Mouse (Mus musculus): ENCODE measurements around the gene Gm20736.
"Not testable (repeated sequence)": the region's sequence is repeated elsewhere in the genome, so short reads cannot be mapped to it uniquely, and the experiment has no call there.

Gene Gm20736

GRCm38 (mm10) chrY:65377390-65377789 lies at the start of gene Gm20736:
TSS of gene Gm20736 (plus strand) at chrY:65377690.
- H3K36me3 ChIP-seq (ENCODE audit: control insufficient read depth, insufficient read depth, low read length, poor library complexity, severe bottlenecking); DNase-seq (ENCODE audit: low read depth, low spot score); H3K27me3 ChIP-seq (ENCODE audit: control insufficient read depth, insufficient read depth, low read length, poor library complexity, severe bottlenecking): not testable (repeated sequence)

All from splenic B cell, adult 2 months (primary cell).